19 mouse cellular contexts compared by ENCODE assay signal in genomic region chr9:4680244-4680643, GRCm38 (mm10).
DNase-seq lines count a peak whose midpoint lies in the region; ATAC-seq lines count a peak whose summit lies in the region.
"Had no signal": no experiment of that assay in that cellular context is flagged by ENCODE, and none has a peak within 500 bp of the region (broad histone marks: within the 10 kb centered on the region; RNA-seq: fewer than 3 reads in every experiment).

No protein-coding gene starts in this region.

- no peak overlapping the region for H3K9ac ChIP-seq in forebrain, embryonic 13.5 days
- no peak overlapping the region for H3K9ac ChIP-seq in midbrain, embryonic 14.5 days (replicated peaks; ENCODE audit: low read length)
- H3K9ac ChIP-seq in midbrain, embryonic 13.5 days (replicated peaks): no peak overlapping the region
- no peak overlapping the region for H3K9ac ChIP-seq in heart, embryonic 11.5 days (ENCODE audit: low read depth, low read length)
- H3K9ac ChIP-seq: hindbrain, embryonic 12.5 days; limb, embryonic 12.5 days; liver, embryonic 13.5 days had no signal

- no peaks in the 10 kb centered on the region for H3K9me3 ChIP-seq in forebrain, embryonic 13.5 days (replicated peaks)
- H3K9me3 ChIP-seq in forebrain, embryonic 10.5 days: no peaks in the 10 kb centered on the region
- no peaks in the 10 kb centered on the region for H3K9me3 ChIP-seq in midbrain, embryonic 14.5 days (ENCODE audit: control insufficient read depth, low read length)
- no peaks in the 10 kb centered on the region for H3K9me3 ChIP-seq in midbrain, embryonic 13.5 days
- no peaks in the 10 kb centered on the region for H3K9me3 ChIP-seq in heart, embryonic 11.5 days (replicated peaks; ENCODE audit: control insufficient read depth, low read length)
- H3K9me3 ChIP-seq: hindbrain, embryonic 12.5 days; limb, embryonic 12.5 days; liver, embryonic 13.5 days had no signal

- peak; percentile 45; the same call in 1 of the 2 replicates for ATAC-seq in forebrain, embryonic 13.5 days
- ATAC-seq in midbrain, embryonic 14.5 days (ENCODE audit: low FRiP score, low TSS enrichment): no peak
- no peak for ATAC-seq in midbrain, embryonic 13.5 days
- no peak for ATAC-seq in megakaryocyte, adult 5-6 weeks (ENCODE audit: poor library complexity, severe bottlenecking)
- ATAC-seq in heart, embryonic 11.5 days (replicated peaks; ENCODE audit: insufficient number of reproducible peaks, low FRiP score, low TSS enrichment): no peak
- ATAC-seq: intestine, embryonic 16.5 days had no signal

- no peak overlapping the region for H3K4me2 ChIP-seq in forebrain, embryonic 13.5 days
- no peak overlapping the region for H3K4me2 ChIP-seq in midbrain, embryonic 14.5 days (ENCODE audit: low read length)
- H3K4me2 ChIP-seq in midbrain, embryonic 13.5 days (replicated peaks): no peak overlapping the region
- no peak overlapping the region for H3K4me2 ChIP-seq in heart, embryonic 11.5 days
- H3K4me2 ChIP-seq: hindbrain, embryonic 12.5 days; limb, embryonic 12.5 days; liver, embryonic 13.5 days had no signal

- H3K27me3 ChIP-seq in forebrain, embryonic 13.5 days: no peaks in the 10 kb centered on the region
- no peaks in the 10 kb centered on the region for H3K27me3 ChIP-seq in forebrain, embryonic 10.5 days (ENCODE audit: poor library complexity, severe bottlenecking)
- H3K27me3 ChIP-seq in midbrain, embryonic 14.5 days (ENCODE audit: control insufficient read depth, insufficient read depth, low read length): no peaks in the 10 kb centered on the region
- no peaks in the 10 kb centered on the region for H3K27me3 ChIP-seq in midbrain, embryonic 13.5 days
- no peaks in the 10 kb centered on the region for H3K27me3 ChIP-seq in heart, embryonic 11.5 days (ENCODE audit: control insufficient read depth, insufficient read depth, low read length)
- H3K27me3 ChIP-seq: hindbrain, embryonic 12.5 days; limb, embryonic 12.5 days; liver, embryonic 13.5 days had no signal

- no peak for DNase-seq in forebrain, embryonic 10.5 days (ENCODE audit: extremely low spot score, low spot score)
- DNase-seq in midbrain, embryonic 14.5 days: peak; percentile 33
- DNase-seq in cerebellum, adult 9-10 months: peak; percentile 83
- DNase-seq in kidney, adult 9 months: no peak
- DNase-seq: adrenal gland, adult 2 months; gastrocnemius, postnatal 10 days; heart, adult 2 months; kidney, postnatal 10 days; liver, embryonic 13.5 days; right cerebral cortex, postnatal 14 days; thymus, postnatal 14 days had no signal

- no peak overlapping the region for H3K27ac ChIP-seq in forebrain, embryonic 13.5 days
- H3K27ac ChIP-seq in forebrain, embryonic 10.5 days: no peak overlapping the region
- no peak overlapping the region for H3K27ac ChIP-seq in midbrain, embryonic 14.5 days (replicated peaks; ENCODE audit: low read depth, low read length)
- no peak overlapping the region for H3K27ac ChIP-seq in midbrain, embryonic 13.5 days
- no peak overlapping the region for H3K27ac ChIP-seq in heart, embryonic 11.5 days (ENCODE audit: low read depth, low read length)
- H3K27ac ChIP-seq: heart, adult 2 months; hindbrain, embryonic 12.5 days; left cerebral cortex, adult 2 months; limb, embryonic 12.5 days; liver, embryonic 13.5 days had no signal

- H3K4me1 ChIP-seq in forebrain, embryonic 13.5 days: no peaks in the 10 kb centered on the region
- H3K4me1 ChIP-seq in forebrain, embryonic 10.5 days: no peaks in the 10 kb centered on the region
- H3K4me1 ChIP-seq in midbrain, embryonic 14.5 days (ENCODE audit: control insufficient read depth, insufficient read depth, low read length): no peaks in the 10 kb centered on the region
- H3K4me1 ChIP-seq in midbrain, embryonic 13.5 days (replicated peaks): no peaks in the 10 kb centered on the region
- H3K4me1 ChIP-seq in heart, embryonic 11.5 days (ENCODE audit: control insufficient read depth, insufficient read depth, low read length): no peaks in the 10 kb centered on the region
- H3K4me1 ChIP-seq: hindbrain, embryonic 12.5 days; limb, embryonic 12.5 days; liver, embryonic 13.5 days had no signal

- WGBS in forebrain, embryonic 13.5 days: 62% methylated on average over 2 of the region's 2 CpGs
- WGBS in forebrain, embryonic 10.5 days: 90% methylated on average over 2 of the region's 2 CpGs
- 64% methylated on average over 2 of the region's 2 CpGs for WGBS in midbrain, embryonic 14.5 days
- WGBS in midbrain, embryonic 13.5 days: 71% methylated on average over 2 of the region's 2 CpGs
- 79% methylated on average over 2 of the region's 2 CpGs for WGBS in heart, embryonic 11.5 days (ENCODE audit: insufficient replicate concordance)

- no peaks in the 10 kb centered on the region for H3K36me3 ChIP-seq in forebrain, embryonic 13.5 days (ENCODE audit: poor library complexity, severe bottlenecking)
- no peaks in the 10 kb centered on the region for H3K36me3 ChIP-seq in forebrain, embryonic 10.5 days (replicated peaks)
- no peaks in the 10 kb centered on the region for H3K36me3 ChIP-seq in midbrain, embryonic 14.5 days (ENCODE audit: control insufficient read depth, insufficient read depth, low read length)
- no peaks in the 10 kb centered on the region for H3K36me3 ChIP-seq in midbrain, embryonic 13.5 days
- no peaks in the 10 kb centered on the region for H3K36me3 ChIP-seq in heart, embryonic 11.5 days (ENCODE audit: control insufficient read depth, insufficient read depth, low read length)
- H3K36me3 ChIP-seq: hindbrain, embryonic 12.5 days; limb, embryonic 12.5 days; liver, embryonic 13.5 days had no signal

- no peak overlapping the region for H3K4me3 ChIP-seq in forebrain, embryonic 13.5 days
- no peak overlapping the region for H3K4me3 ChIP-seq in forebrain, embryonic 10.5 days
- no peak overlapping the region for H3K4me3 ChIP-seq in midbrain, embryonic 14.5 days (replicated peaks; ENCODE audit: low read depth, low read length)
- H3K4me3 ChIP-seq in midbrain, embryonic 13.5 days (replicated peaks): no peak overlapping the region
- H3K4me3 ChIP-seq in heart, embryonic 11.5 days (ENCODE audit: low read depth, low read length): no peak overlapping the region
- H3K4me3 ChIP-seq: heart, adult 2 months; hindbrain, embryonic 12.5 days; left cerebral cortex, adult 2 months; limb, embryonic 12.5 days; liver, embryonic 13.5 days had no signal

Comparison
In these comparisons a context has a peak if more than half of its experiments do, and no peak if none do; other contexts are left out.
1. DNase-seq: peak in midbrain, embryonic 14.5 days (single experiment) and cerebellum, adult 9-10 months (single experiment); none in forebrain, embryonic 10.5 days (single experiment) and kidney, adult 9 months (single experiment).